Mouse (Mus musculus) embryonic facial prominence, embryonic 12.5 days (tissue): ENCODE measurements at regions not wholly inside any gene's neighbourhood (a gene's known extent, or its start where the extent isn't known, plus 50 kb on each side); places are given as distances from the start of the nearest gene placed in this dataset.

Source experiments
- ATAC-seq: fragments of 200-750 bp; cut with Nextera tagmentation; 2 replicates; pipeline ENCODE4 v1.8.0; 2017; ENCODE audit not compliant: insufficient number of reproducible peaks, insufficient read depth, low FRiP score, low TSS enrichment
- H3K27ac ChIP-seq: fragments of 300-500 bp; sonication (generic); 2 replicates; pipeline ENCODE4 v1.5.1; 2016; ENCODE audit warnings: mild to moderate bottlenecking
- H3K27me3 ChIP-seq: fragments of 300-500 bp; sonication (generic); 2 replicates; pipeline ENCODE4 v1.6.1; 2016; ENCODE audit warnings: mild to moderate bottlenecking, moderate library complexity
- H3K36me3 ChIP-seq: fragments of 300-500 bp; sonication (generic); 2 replicates; pipeline ENCODE4 v1.6.1; 2016; ENCODE audit warnings: mild to moderate bottlenecking
- H3K4me1 ChIP-seq: fragments of 300-500 bp; sonication (generic); 2 replicates; pipeline ENCODE4 v1.6.1; 2016
- H3K4me2 ChIP-seq: fragments of 300-500 bp; sonication (generic); replicated peaks from 2 replicates; pipeline ENCODE4 v1.6.1; 2016; ENCODE audit warnings: mild to moderate bottlenecking, moderate library complexity
- H3K4me3 ChIP-seq: fragments of 300-500 bp; sonication (generic); 2 replicates; pipeline ENCODE4 v1.5.1; 2016; ENCODE audit warnings: mild to moderate bottlenecking
- H3K9ac ChIP-seq: fragments of 300-500 bp; sonication (generic); 2 replicates; pipeline ENCODE4 v1.6.1; 2016; ENCODE audit warnings: mild to moderate bottlenecking, moderate library complexity
- H3K9me3 ChIP-seq: fragments of 300-500 bp; sonication (generic); 2 replicates; pipeline ENCODE4 v1.6.1; 2016; ENCODE audit warnings: mild to moderate bottlenecking, moderate library complexity
- WGBS: fragments of 180-500 bp; shearing (Covaris S2); methylation state at CpG from one replicate; pipeline ENCODE4 v1.1.7; 2016; 5-methylcytosine and 5-hydroxymethylcytosine counted together

GRCm38 (mm10) chr3:34485345-34486223 lies 164.6 kb upstream of the Sox2 start:
- H3K9me3 ChIP-seq, result no peaks in the 10 kb centered on the region
- ATAC-seq, result no peak
- WGBS, result 46% methylated on average over 15 of the region's 15 CpGs
- no peak overlapping the region for H3K4me2 ChIP-seq
- no peak overlapping the region for H3K4me3 ChIP-seq
- H3K9ac ChIP-seq, result no peak overlapping the region
- H3K4me1 ChIP-seq, result peaks cover 5% of the 10 kb centered on the region; the same call in 1 of the 2 replicates
- H3K27me3 ChIP-seq, result no peaks in the 10 kb centered on the region; the same call in 1 of the 2 replicates
- H3K36me3 ChIP-seq, result no peaks in the 10 kb centered on the region
- no peak overlapping the region for H3K27ac ChIP-seq

- H3K27me3 ChIP-seq, result no peaks in the 10 kb centered on the region; the same call in 1 of the 2 replicates
- 55% methylated on average over 3 of the region's 3 CpGs for whole genome bisulfite sequencing
These were observed 166.3 kb upstream of the Sox2 start for GRCm38 (mm10) chr3:34483934-34484333.

GRCm38 (mm10) chr3:34481821-34482713 lies 168.1 kb upstream of the Sox2 start:
- 45% methylated on average over 16 of the region's 16 CpGs for WGBS
- Histone ChIP-seq H3K36me3 (no peaks in the 10 kb centered on the region), H3K9me3 (no peaks in the 10 kb centered on the region), H3K9ac (no peak overlapping the region), H3K4me3 (no peak overlapping the region), H3K4me2 (no peak overlapping the region), H3K4me1 (peaks cover 5% of the 10 kb centered on the region; the same call in 1 of the 2 replicates), H3K27me3 (no peaks in the 10 kb centered on the region; the same call in 1 of the 2 replicates), H3K27ac (no peak overlapping the region)
- ATAC-seq, result no peak

More at GRCm38 (mm10) chr3:34483934-34484333, 166.3 kb upstream of the Sox2 start:
- no peak for ATAC-seq
- Histone ChIP-seq H3K4me1 (peaks cover 5% of the 10 kb centered on the region; the same call in 1 of the 2 replicates), H3K27ac (no peak overlapping the region), H3K9me3 (no peaks in the 10 kb centered on the region), H3K9ac (no peak overlapping the region), H3K4me2 (no peak overlapping the region), H3K4me3 (no peak overlapping the region), H3K36me3 (no peaks in the 10 kb centered on the region)

- Histone ChIP-seq H3K36me3 (no peaks in the 10 kb centered on the region), H3K9me3 (no peaks in the 10 kb centered on the region), H3K9ac (no peak overlapping the region), H3K27me3 (no peaks in the 10 kb centered on the region; the same call in 1 of the 2 replicates), H3K4me1 (no peaks in the 10 kb centered on the region), H3K4me2 (no peak overlapping the region), H3K27ac (no peak overlapping the region), H3K4me3 (no peak overlapping the region)
- ATAC-seq, result no peak
- 51% methylated on average over 3 of the region's 3 CpGs for WGBS
These were observed 168.9 kb upstream of the Sox2 start for GRCm38 (mm10) chr3:34481314-34481713.

GRCm38 (mm10) chr3:34474126-34474525 lies 176.1 kb upstream of the Sox2 start:
- WGBS, result 54% methylated on average over 4 of the region's 4 CpGs
- Histone ChIP-seq H3K4me2 (no peak overlapping the region), H3K27me3 (no peaks in the 10 kb centered on the region), H3K4me1 (no peaks in the 10 kb centered on the region), H3K9me3 (no peaks in the 10 kb centered on the region), H3K36me3 (no peaks in the 10 kb centered on the region), H3K27ac (no peak overlapping the region), H3K9ac (no peak overlapping the region), H3K4me3 (no peak overlapping the region)
- ATAC-seq, result no peak

- Histone ChIP-seq H3K4me1 (no peaks in the 10 kb centered on the region), H3K9ac (no peak overlapping the region), H3K36me3 (no peaks in the 10 kb centered on the region), H3K27me3 (no peaks in the 10 kb centered on the region), H3K4me3 (no peak overlapping the region), H3K27ac (no peak overlapping the region), H3K4me2 (no peak overlapping the region), H3K9me3 (no peaks in the 10 kb centered on the region)
- ATAC-seq, result no peak
- WGBS, result 83% methylated on average over 5 of the region's 5 CpGs
These were observed 179.5 kb upstream of the Sox2 start for GRCm38 (mm10) chr3:34470721-34471120.

GRCm38 (mm10) chr3:34469946-34470345 lies 180.3 kb upstream of the Sox2 start:
- no peak overlapping the region for H3K9ac ChIP-seq

GRCm38 (mm10) chr3:34466312-34466711 lies 183.9 kb upstream of the Sox2 start:
- H3K27me3 ChIP-seq, result no peaks in the 10 kb centered on the region
- H3K9me3 ChIP-seq, result no peaks in the 10 kb centered on the region
- no peak for ATAC-seq
- H3K27ac ChIP-seq, result no peak overlapping the region
- WGBS, result 73% methylated on average over 4 of the region's 4 CpGs
- H3K9ac ChIP-seq, result no peak overlapping the region
- no peaks in the 10 kb centered on the region for H3K4me1 ChIP-seq
- no peak overlapping the region for H3K4me3 ChIP-seq
- H3K4me2 ChIP-seq, result no peak overlapping the region
- no peaks in the 10 kb centered on the region for H3K36me3 ChIP-seq

More at GRCm38 (mm10) chr3:34469946-34470345, 180.3 kb upstream of the Sox2 start:
- Histone ChIP-seq H3K4me3 (no peak overlapping the region), H3K4me1 (no peaks in the 10 kb centered on the region), H3K27me3 (no peaks in the 10 kb centered on the region), H3K4me2 (no peak overlapping the region), H3K36me3 (no peaks in the 10 kb centered on the region), H3K27ac (no peak overlapping the region), H3K9me3 (no peaks in the 10 kb centered on the region)
- no peak for ATAC-seq
- WGBS, result 88% methylated on average over 2 of the region's 2 CpGs

- ATAC-seq, result no peak
- Histone ChIP-seq H3K4me3 (no peak overlapping the region), H3K4me1 (no peaks in the 10 kb centered on the region), H3K9me3 (no peaks in the 10 kb centered on the region), H3K9ac (no peak overlapping the region), H3K27me3 (no peaks in the 10 kb centered on the region), H3K27ac (no peak overlapping the region), H3K36me3 (no peaks in the 10 kb centered on the region), H3K4me2 (no peak overlapping the region)
- 83% methylated on average over 17 of the region's 17 CpGs for WGBS
These were observed 185.0 kb upstream of the Sox2 start for GRCm38 (mm10) chr3:34465040-34465831.

- no peak for ATAC-seq
- Histone ChIP-seq H3K4me1 (0 out of 2 replicates have a peak, but pooled peaks cover 5% of the 10 kb centered on the region), H3K27ac (no peak overlapping the region), H3K4me3 (no peak overlapping the region), H3K9ac (no peak overlapping the region), H3K4me2 (no peak overlapping the region), H3K36me3 (no peaks in the 10 kb centered on the region), H3K9me3 (no peaks in the 10 kb centered on the region), H3K27me3 (no peaks in the 10 kb centered on the region)
- 73% methylated on average over 6 of the region's 6 CpGs for WGBS
These were observed 191.4 kb upstream of the Sox2 start for GRCm38 (mm10) chr3:34458766-34459165.

GRCm38 (mm10) chr3:34457821-34458220 lies 192.4 kb upstream of the Sox2 start:
- Histone ChIP-seq H3K9ac (no peak overlapping the region), H3K4me1 (0 out of 2 replicates have a peak, but pooled peaks cover 5% of the 10 kb centered on the region), H3K4me2 (no peak overlapping the region), H3K4me3 (no peak overlapping the region), H3K27me3 (no peaks in the 10 kb centered on the region), H3K27ac (no peak overlapping the region), H3K36me3 (no peaks in the 10 kb centered on the region), H3K9me3 (no peaks in the 10 kb centered on the region)
- 74% methylated on average over 1 of the region's 1 CpGs for WGBS
- ATAC-seq, result no peak
